Mouse (Mus musculus) CD4-positive, CD25-positive, alpha-beta regulatory T cell, adult 4 months (primary cell): ENCODE measurements at regions not wholly inside any gene's neighbourhood (a gene's known extent, or its start where the extent isn't known, plus 50 kb on each side); places are given as distances from the start of the nearest gene placed in this dataset.

Source experiments
- ATAC-seq: one replicate; pipeline ENCODE4 v1.8.0; 2017

- no peak for ATAC-seq
Measured at GRCm38 (mm10) chr2:146565693-146566092, 53.5 kb upstream of the Ralgapa2 start.

GRCm38 (mm10) chr2:146568171-146568842 lies 56.2 kb upstream of the Ralgapa2 start:
- no peak for ATAC-seq

DNA sequence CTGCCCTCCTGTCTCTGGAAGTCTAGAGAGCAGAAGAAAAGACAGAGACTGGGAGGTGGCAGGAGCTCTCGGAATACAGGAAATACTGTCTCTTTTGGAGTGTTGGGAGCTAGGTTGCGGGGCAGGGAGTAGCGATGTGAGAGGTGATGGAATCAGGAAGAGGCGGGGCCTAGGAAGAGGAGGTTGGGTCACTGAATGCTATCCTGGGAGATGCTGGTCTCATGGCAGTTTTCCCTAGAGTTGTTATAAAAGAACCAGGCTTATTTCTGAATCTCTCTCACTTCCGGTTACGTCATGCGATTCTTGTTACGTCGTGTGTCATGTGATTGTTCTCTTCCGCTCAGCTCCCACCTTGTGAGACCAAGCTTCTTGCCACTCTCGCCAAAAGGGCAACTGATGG lies 58.9 kb upstream of the Ralgapa2 start:
- ATAC-seq = no peak

DNA sequence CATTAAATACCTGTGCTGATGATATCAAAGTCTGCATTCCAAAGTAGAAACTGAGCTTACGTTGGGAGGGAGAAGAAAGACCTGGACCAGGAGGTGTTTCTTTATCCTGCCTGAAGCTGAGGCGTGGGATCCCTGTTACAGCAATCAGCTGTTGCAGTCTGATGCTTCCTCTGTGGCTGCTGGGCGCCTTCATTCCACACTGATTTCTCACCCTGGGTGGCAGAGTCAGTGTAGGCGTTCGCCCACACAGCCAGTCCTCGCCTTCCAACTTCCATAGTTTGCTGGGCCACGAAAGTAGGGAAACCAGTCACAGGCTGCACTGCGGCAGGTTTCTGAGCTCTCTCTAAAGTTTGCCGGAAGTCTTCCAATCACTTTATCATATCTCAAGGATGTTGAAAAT lies 59.7 kb upstream of the Ralgapa2 start:
- no peak for ATAC-seq

DNA sequence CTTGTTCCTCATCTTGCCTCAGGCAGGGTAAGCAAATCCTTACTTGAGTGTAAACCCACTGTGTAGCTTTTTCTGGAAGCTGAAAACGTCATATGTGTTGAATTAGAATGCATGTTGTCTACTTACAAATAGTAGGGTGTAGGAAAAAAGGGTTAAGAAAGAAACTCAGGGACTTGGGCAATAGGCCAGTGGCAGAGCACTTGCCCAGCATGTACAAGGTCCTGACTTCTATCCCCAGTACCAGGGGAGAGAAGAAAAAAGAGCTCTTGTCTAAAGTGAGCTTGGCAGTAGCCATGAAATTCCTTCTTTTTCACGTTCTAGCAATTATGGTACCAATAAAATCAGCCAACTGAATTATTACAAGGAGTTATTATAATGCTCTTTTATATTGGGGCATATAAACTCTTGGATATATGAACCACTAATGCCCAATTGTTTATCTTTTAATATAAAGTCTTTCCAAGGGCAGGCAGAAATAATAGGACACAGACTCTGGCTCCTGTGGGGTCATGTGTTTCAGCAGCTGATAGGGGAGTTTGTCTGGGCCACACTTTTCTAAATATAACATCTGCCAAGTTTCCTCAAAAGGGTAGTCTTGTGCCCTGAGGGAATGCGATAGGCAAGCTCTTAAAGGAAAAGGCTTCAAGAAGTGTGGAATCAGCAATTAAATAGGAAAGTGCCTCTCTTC lies 63.6 kb upstream of the Ralgapa2 start:
- ATAC-seq = no peak

- ATAC-seq = no peak
Measured at GRCm38 (mm10) chr2:146576298-146576905, 64.3 kb upstream of the Ralgapa2 start.

GRCm38 (mm10) chr2:146577096-146577495 lies 65.0 kb upstream of the Ralgapa2 start:
- ATAC-seq = no peak

GRCm38 (mm10) chr2:146581220-146581619 lies 69.1 kb upstream of the Ralgapa2 start:
- ATAC-seq = no peak

GRCm38 (mm10) chr2:146583807-146584388 lies 71.8 kb upstream of the Ralgapa2 start:
- no peak for ATAC-seq

DNA sequence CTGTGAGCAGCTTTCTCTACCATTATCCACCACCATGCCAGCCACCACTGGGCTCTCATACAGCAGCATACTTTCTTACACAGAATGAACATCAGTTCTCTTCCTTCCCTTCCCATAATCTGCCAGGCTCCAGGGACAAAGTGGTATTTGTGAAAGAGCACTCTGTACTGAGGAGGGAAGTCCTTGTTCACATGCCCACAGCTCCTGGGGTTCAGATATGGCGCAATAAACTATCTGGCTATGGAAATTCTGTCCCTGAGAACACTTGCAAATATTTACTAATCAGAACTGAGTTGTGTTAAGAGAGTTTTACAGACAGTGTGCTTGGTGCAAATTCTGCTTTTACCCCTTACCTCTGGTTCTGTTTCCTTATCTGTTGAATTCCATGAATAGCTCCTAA lies 74.2 kb upstream of the Ralgapa2 start:
- no peak for ATAC-seq

GRCm38 (mm10) chr2:146586981-146587380 lies 74.8 kb upstream of the Ralgapa2 start:
- ATAC-seq = no peak

GRCm38 (mm10) chr2:146589860-146590259 lies 77.7 kb upstream of the Ralgapa2 start:
- no peak for ATAC-seq

DNA sequence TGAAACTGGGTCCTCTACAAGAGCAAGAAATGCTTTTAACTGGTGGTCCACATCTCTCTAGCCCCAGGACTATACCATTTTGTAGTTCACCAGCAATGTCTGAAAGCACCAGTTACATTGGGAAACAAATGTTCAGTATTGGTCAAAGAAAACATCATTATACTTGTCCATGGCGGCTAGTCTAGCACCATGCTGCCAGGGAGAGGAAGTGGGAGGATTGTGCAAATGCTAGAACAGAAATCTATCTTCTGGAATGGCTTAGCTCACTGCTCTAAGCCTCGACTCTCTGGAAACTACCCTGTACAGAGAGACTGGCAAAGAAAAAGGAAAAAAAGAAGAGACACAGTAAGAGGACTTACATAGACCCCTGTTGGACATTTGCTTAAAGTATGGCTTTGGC lies 81.1 kb upstream of the Ralgapa2 start:
- ATAC-seq = no peak

- ATAC-seq = no peak
Measured at GRCm38 (mm10) chr2:146594212-146594611, 82.1 kb upstream of the Ralgapa2 start.

GRCm38 (mm10) chr2:146595673-146596072 lies 83.5 kb upstream of the Ralgapa2 start:
- no peak for ATAC-seq

DNA sequence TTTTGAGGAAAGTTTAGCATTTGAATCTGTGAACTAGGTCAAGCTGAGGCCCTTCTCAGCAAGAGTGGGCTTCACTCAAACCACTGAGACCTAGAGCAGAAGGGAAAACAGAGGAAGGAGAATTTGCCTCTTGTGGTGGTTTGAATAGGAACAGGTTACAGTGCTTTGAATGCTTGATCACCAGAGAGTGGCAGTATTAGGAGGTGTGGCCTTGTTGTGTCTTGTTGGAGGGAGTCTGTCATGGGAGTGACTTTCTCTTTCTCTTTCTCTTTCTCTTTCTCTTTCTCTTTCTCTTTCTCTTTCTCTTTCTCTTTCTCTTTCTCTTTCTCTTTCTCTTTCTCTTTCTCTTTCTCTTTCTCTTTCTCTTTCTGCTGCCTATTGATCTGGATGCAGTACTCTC lies 94.0 kb upstream of the Ralgapa2 start:
- ATAC-seq = peak; percentile 54

- ATAC-seq = no peak
Measured at GRCm38 (mm10) chr2:146610896-146611295, 98.8 kb upstream of the Ralgapa2 start.

DNA sequence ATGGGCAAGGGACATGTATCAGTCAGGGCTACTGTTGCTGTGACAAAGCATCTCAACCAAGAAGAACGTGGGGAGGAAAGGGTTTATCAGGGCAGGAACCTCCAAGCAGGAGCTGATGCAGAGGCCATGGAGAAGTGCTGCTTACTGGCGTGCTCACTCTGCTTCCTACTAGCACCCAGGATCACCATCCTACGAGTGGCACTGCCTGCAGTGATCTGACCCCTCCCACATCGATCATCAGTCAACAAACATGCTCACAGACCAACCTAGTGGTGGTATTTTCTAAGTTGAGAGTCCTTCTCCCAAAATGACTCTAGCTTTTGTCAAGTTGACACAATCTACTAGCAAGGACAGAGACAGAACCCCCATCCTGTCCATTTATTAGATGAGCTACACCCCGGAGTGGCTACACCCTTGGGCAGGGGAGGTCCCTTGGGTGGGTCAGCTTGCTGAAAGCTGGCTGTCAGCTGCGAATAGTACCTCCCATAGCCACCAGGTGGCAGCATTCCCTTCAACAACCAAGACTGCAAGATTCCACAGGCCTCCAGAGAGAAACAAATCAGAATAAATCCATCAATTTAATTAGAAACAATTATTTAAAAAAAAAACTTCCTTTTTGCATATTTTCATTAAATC lies 99.9 kb upstream of the Ralgapa2 start:
- peak; percentile 64 for ATAC-seq

DNA sequence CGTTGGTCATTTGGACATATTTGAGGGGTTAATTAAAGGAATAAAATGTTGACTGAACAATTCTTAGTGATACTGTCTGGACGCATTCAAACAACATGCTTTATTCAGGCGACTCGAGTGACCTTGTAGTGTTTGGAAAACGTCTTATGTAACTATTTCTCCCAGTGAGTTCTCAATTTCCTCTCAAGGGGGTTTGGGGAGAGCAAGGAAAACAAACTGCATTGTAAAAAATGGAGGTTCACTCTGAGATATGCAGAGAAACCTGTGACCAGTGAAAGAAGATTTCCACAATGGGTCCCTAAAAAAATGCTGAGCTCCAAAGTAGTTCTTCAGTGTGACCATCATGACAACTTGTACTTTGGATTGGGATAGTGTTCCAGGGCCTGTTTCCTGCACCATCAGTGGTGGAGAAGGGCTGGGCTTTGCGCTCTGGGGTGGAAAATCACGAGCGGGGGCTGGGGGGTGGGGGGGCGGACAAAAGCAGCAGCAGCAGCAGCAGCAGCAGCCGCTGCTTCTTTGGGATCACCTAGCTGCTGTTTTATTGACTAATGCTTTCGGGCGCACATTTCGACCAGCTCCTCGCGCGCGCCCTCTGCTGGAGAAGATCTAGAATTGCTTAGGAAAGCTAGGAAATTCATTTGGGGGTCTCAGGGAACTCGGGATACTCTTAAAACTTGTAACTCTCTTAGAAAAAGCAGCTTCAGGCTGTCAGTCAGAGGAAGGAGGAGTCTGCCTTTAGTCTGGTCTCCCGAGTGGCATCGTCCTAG lies 100.6 kb upstream of the Ralgapa2 start:
- ATAC-seq = no peak

DNA sequence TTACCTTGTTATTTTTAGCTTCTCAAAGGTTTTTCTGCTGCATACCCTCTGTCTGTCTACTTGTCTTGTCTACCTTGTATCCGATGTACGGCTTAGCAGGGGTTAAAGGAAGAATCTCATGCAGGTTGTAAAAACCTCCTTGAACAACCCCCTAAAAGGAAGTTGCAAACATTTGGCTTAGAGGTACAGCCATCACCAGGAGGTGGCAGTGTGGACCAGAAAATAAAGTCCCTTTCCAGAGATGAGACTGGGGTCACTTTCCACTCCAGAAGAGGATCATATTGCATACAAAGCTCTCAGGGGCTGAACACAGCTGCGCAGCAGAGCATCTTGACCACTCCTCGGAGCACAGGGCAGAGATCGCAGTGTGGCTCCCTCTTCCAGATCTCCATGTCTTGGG lies 109.0 kb upstream of the Ralgapa2 start:
- ATAC-seq = no peak

- no peak for ATAC-seq
Measured at GRCm38 (mm10) chr2:146623052-146623451, 110.9 kb upstream of the Ralgapa2 start.

GRCm38 (mm10) chr2:146624207-146624606 lies 112.1 kb upstream of the Ralgapa2 start:
- ATAC-seq = no peak
